Comparison of ENCODE assay signal across 5 mouse cellular contexts in the genomic region with DNA sequence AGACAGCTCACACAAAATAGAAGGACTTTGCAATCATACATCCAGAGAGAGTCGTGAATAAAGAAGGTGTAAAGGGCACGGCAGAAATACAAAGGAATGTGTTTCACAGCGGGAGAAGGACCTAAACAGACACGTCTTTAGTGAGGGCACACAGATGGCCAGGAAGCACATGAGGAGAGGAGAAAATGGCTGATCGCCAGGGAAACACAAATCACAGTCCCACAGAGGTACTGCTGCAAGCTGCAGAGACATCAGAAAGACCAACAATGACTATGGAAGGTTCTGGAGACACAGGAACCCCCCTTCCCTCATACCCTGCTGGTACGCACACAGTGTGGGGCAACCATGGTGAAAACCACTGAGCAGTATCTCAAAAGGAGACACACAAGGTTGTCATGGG. TPM values are rescaled to one million over a fixed set of nuclear protein-coding genes. Genes with fewer than 3 reads are reported as not detected.
"Had no signal": no experiment of that assay in that cellular context is flagged by ENCODE, and none has a peak within 500 bp of the region (broad histone marks: within the 10 kb centered on the region; RNA-seq: fewer than 3 reads in every experiment).

No protein-coding gene starts in this region.

- DNase-seq: kidney, postnatal 14 days; left cerebral cortex, postnatal 4 days; lung, adult 18-20 months; thymus, postnatal 4 days had no signal

RNA-seq across cellular contexts. Expression of a gene that starts 8.4 kb away (rescaled TPM):
- total RNA-seq: liver, adult 2 months had no signal
